9 mouse cellular contexts compared by ENCODE assay signal in genomic region chr13:107644705-107645104, GRCm38 (mm10).
DNase-seq lines count a peak whose midpoint lies in the region; ATAC-seq lines count a peak whose summit lies in the region.
"Had no signal": no experiment of that assay in that cellular context is flagged by ENCODE, and none has a peak within 500 bp of the region (broad histone marks: within the 10 kb centered on the region; RNA-seq: fewer than 3 reads in every experiment).

No protein-coding gene starts in this region.

- peak overlapping the region; percentile 65 for H3K4me2 ChIP-seq in heart, embryonic 15.5 days
- peak overlapping the region; percentile 62 for H3K4me2 ChIP-seq in hindbrain, embryonic 13.5 days
- H3K4me2 ChIP-seq in midbrain, embryonic 11.5 days = peak overlapping the region; percentile 56

- H3K4me3 ChIP-seq in heart, embryonic 15.5 days = peak overlapping the region; percentile 37
- H3K4me3 ChIP-seq in hindbrain, embryonic 13.5 days = peak overlapping the region; percentile 41
- H3K4me3 ChIP-seq in midbrain, embryonic 11.5 days (ENCODE audit: low read depth, low read length) = no peak overlapping the region; the same call in 1 of the 2 replicates

- intact Hi-C loops in heart, postnatal 10 days (cut with DNase I) = no loop called here

- H3K36me3 ChIP-seq in heart, embryonic 15.5 days = no peaks in the 10 kb centered on the region
- no peaks in the 10 kb centered on the region for H3K36me3 ChIP-seq in hindbrain, embryonic 13.5 days
- H3K36me3 ChIP-seq in midbrain, embryonic 11.5 days (ENCODE audit: control insufficient read depth, insufficient read depth, low read length) = no peaks in the 10 kb centered on the region

- no peak for ATAC-seq in heart, embryonic 15.5 days (replicated peaks; ENCODE audit: insufficient number of reproducible peaks, insufficient read depth, low FRiP score, low read depth)
- 0 out of 2 replicates have a peak, but pooled peaks have one; percentile 5 for ATAC-seq in hindbrain, embryonic 13.5 days (ENCODE audit: low FRiP score)
- no peak for ATAC-seq in midbrain, embryonic 11.5 days (ENCODE audit: low FRiP score)
- no peak for ATAC-seq in megakaryocyte progenitor cell, adult 5-6 weeks (replicated peaks; ENCODE audit: poor library complexity)

- no peak overlapping the region for H3K27ac ChIP-seq in heart, embryonic 15.5 days
- H3K27ac ChIP-seq in hindbrain, embryonic 13.5 days = peak overlapping the region; percentile 88
- no peak overlapping the region for H3K27ac ChIP-seq in midbrain, embryonic 11.5 days (ENCODE audit: low read depth, low read length)

- no peak for DNase-seq in heart, postnatal 10 days
- DNase-seq in R1 (ENCODE audit: low read depth, low spot score) = peak; percentile 33
- peak; percentile 92 for DNase-seq in midbrain, embryonic 11.5 days (ENCODE audit: low spot score, missing footprints)
- DNase-seq in ovary, postnatal 14 days (ENCODE audit: low spot score) = no peak
- DNase-seq in frontal cortex, postnatal 14 days (ENCODE audit: low spot score in 2 of 2) = no peak
- DNase-seq: cerebellum, postnatal 36 days had no signal

- H3K9me3 ChIP-seq in heart, embryonic 15.5 days (replicated peaks) = no peaks in the 10 kb centered on the region
- H3K9me3 ChIP-seq in hindbrain, embryonic 13.5 days = no peaks in the 10 kb centered on the region
- no peaks in the 10 kb centered on the region for H3K9me3 ChIP-seq in midbrain, embryonic 11.5 days (ENCODE audit: control insufficient read depth, low read length)

- peaks cover 31% of the 10 kb centered on the region for H3K27me3 ChIP-seq in heart, embryonic 15.5 days
- H3K27me3 ChIP-seq in hindbrain, embryonic 13.5 days = 0 out of 2 replicates have a peak, but pooled peaks cover 9% of the 10 kb centered on the region
- peaks cover 6% of the 10 kb centered on the region; the same call in 1 of the 2 replicates for H3K27me3 ChIP-seq in midbrain, embryonic 11.5 days (ENCODE audit: control insufficient read depth, insufficient read depth, low read length)

- no peak overlapping the region for H3K9ac ChIP-seq in heart, embryonic 15.5 days
- H3K9ac ChIP-seq in hindbrain, embryonic 13.5 days = peak overlapping the region; percentile 75
- H3K9ac ChIP-seq in midbrain, embryonic 11.5 days (ENCODE audit: low read length) = peak overlapping the region; percentile 67

- 40% methylated on average over 12 of the region's 12 CpGs for WGBS in heart, embryonic 15.5 days
- WGBS in hindbrain, embryonic 13.5 days = 46% methylated on average over 12 of the region's 12 CpGs
- 43% methylated on average over 12 of the region's 12 CpGs for WGBS in midbrain, embryonic 11.5 days

- peaks cover 21% of the 10 kb centered on the region for H3K4me1 ChIP-seq in heart, embryonic 15.5 days (replicated peaks)
- peaks cover 27% of the 10 kb centered on the region for H3K4me1 ChIP-seq in hindbrain, embryonic 13.5 days (replicated peaks)
- peaks cover 17% of the 10 kb centered on the region for H3K4me1 ChIP-seq in midbrain, embryonic 11.5 days (ENCODE audit: control insufficient read depth, insufficient read depth, low read length)

Comparison
In these comparisons a context has a peak if more than half of its experiments do, and no peak if none do; other contexts are left out.
1. DNase-seq: peak in R1 (single experiment) and midbrain, embryonic 11.5 days (single experiment); none in heart, postnatal 10 days (0 of 2), ovary, postnatal 14 days (single experiment) and frontal cortex, postnatal 14 days (0 of 2).
2. Peak in every context shown above with its lines, with median percentiles within 50 percentile points of each other: H3K4me2 ChIP-seq.